Mouse (Mus musculus) spleen, adult 2 months (tissue): Measurements from ENCODE around the gene Slain1.

Experiments used
- CTCF ChIP-seq: fragments of 200-500 bp; IDR thresholded peaks from 2 replicates; pipeline ENCODE4 v1.5.1; 2011; ENCODE audit warnings: mild to moderate bottlenecking, inconsistent platforms; ENCODE audit not compliant: insufficient read depth, insufficient read length, insufficient replicate concordance; ENCODE audit errors: extremely low read depth
- POLR2A ChIP-seq: fragments of 200-500 bp; IDR thresholded peaks from 2 replicates; pipeline ENCODE4 v1.6.1; 2011; ENCODE audit warnings: low read depth, low read length, inconsistent platforms

DNA sequence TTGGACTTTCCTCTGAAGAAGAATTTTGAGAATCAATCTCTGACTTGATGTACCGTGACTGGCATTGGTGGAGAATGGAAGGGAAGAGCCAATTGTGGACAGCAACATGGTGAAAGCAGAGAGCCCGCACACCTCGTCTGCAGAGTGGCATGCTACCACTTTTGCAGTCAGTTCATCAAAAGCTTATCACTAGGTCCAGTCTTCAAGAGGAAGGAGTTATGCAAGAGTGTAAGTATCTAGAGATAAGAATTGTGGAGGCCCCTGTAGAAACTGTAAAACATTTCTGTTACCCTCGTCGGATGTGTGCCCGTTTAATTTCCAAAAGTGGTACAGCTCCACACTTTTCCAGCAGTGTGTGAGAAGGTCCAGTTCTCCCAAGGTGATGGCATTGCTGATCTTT, 56.3 kb downstream of the Slain1 start:
- TF ChIP-seq CTCF (no peak), POLR2A (no peak)
